Comparison of ENCODE assay signal across 14 mouse cellular contexts in genomic region chr19:21819585-21819984, GRCm38 (mm10). TPM values are rescaled to one million over a fixed set of nuclear protein-coding genes. Genes with fewer than 3 reads are reported as not detected.
A peak's percentile ranks its signal among the peaks of the same experiment; 100 is the strongest.
DNase-seq lines count a peak whose midpoint lies in the region; TF ChIP-seq lines count a peak whose summit lies in the region.
"Had no signal": no experiment of that assay in that cellular context is flagged by ENCODE, and none has a peak within 500 bp of the region (broad histone marks: within the 10 kb centered on the region; RNA-seq: fewer than 3 reads in every experiment).

No protein-coding gene starts in this region.

- intact Hi-C loops in gastrocnemius, adult 2 months (cut with DNase I), result no loop called here
- intact Hi-C loops in heart, postnatal 10 days (cut with DNase I), result no loop called here

- H3K79me3 ChIP-seq in C2C12 (ENCODE audit: low read depth), result no peaks in the 10 kb centered on the region

- no peak for TF ChIP-seq CTCF in gastrocnemius, adult 2 months (IDR thresholded peaks at IDR 0.05)
- no peak for TF ChIP-seq CTCF in C2C12 (IDR thresholded peaks at IDR 0.05; ENCODE audit: control insufficient read depth, insufficient read depth, insufficient read length)

- no peak overlapping the region for H3ac ChIP-seq in C2C12 (ENCODE audit: control insufficient read depth, insufficient read length, low read depth)

- H3K79me2 ChIP-seq in C2C12 (ENCODE audit: control insufficient read depth, insufficient read depth), result no peaks in the 10 kb centered on the region

- H3K4me3 ChIP-seq in gastrocnemius, adult 2 months, result no peak overlapping the region
- H3K4me3 ChIP-seq in C2C12 (ENCODE audit: insufficient read depth, poor library complexity, severe bottlenecking), result no peak overlapping the region
- H3K4me3 ChIP-seq: limb, embryonic 12.5 days; midbrain, embryonic 13.5 days; neural tube, embryonic 15.5 days had no signal

- peaks cover 40% of the 10 kb centered on the region for H3K36me3 ChIP-seq in C2C12 (ENCODE audit: control insufficient read depth, insufficient read depth)

- peak; percentile 44 for DNase-seq in gastrocnemius, adult 2 months
- no peak for DNase-seq in gastrocnemius, postnatal 10 days
- peak; percentile 53 for DNase-seq in brain, adult 2 months (ENCODE audit: low read depth, low spot score)
- peak; percentile 43 to 46 for DNase-seq in heart, postnatal 10 days
- no peak for DNase-seq in neural tube, embryonic 10.5 days (ENCODE audit: extremely low spot score, low spot score)
- DNase-seq in thymus, postnatal 4 days, result no peak
- DNase-seq: cerebellum, adult 18-20 months; kidney, adult 8-10 months; lung, postnatal 14 days; thymus, adult 18-20 months had no signal

- peak overlapping the region; percentile 67 for H3K27ac ChIP-seq in gastrocnemius, adult 2 months
- H3K27ac ChIP-seq: limb, embryonic 12.5 days; midbrain, embryonic 13.5 days; neural tube, embryonic 15.5 days had no signal

- H3K27me3 ChIP-seq in C2C12 (ENCODE audit: control insufficient read depth, insufficient read depth, insufficient read length), result no peaks in the 10 kb centered on the region
- H3K27me3 ChIP-seq: limb, embryonic 12.5 days; midbrain, embryonic 13.5 days; neural tube, embryonic 15.5 days had no signal

TF ChIP-seq in C2C12, 6 proteins besides CTCF, POLR2A, EP300 and RAD21:
- TF ChIP-seq CEBPB (IDR thresholded peaks at IDR 0.05; ENCODE audit: low read depth), result peak; percentile 59
- TF ChIP-seq MYOG (IDR thresholded peaks at IDR 0.05; ENCODE audit: control insufficient read depth, extremely low read depth, insufficient read length), result no peak

RNA-seq across cellular contexts. Expression of gene Cemip2, which starts 41.4 kb away (rescaled TPM):
- total RNA-seq in gastrocnemius, adult 2 months (2021), result 1 to 10 TPM; 6.9 to 8.8 TPM
- total RNA-seq in gastrocnemius, postnatal 10 days (2021), result 10 to 100 TPM; 10.5 to 14.6 TPM
- polyA plus RNA-seq in C2C12 (2012; fragmentation: generic; extraction: Trizol), result 12.6 TPM
- 10 to 100 TPM; 30.1 to 31.4 TPM for total RNA-seq in heart, postnatal 10 days (2021)

Comparison
In these comparisons a context has a peak if more than half of its experiments do, and no peak if none do; other contexts are left out.
1. DNase-seq: peak in gastrocnemius, adult 2 months (single experiment), brain, adult 2 months (single experiment) and heart, postnatal 10 days (2 of 2); none in gastrocnemius, postnatal 10 days (single experiment), neural tube, embryonic 10.5 days (single experiment) and thymus, postnatal 4 days (single experiment).